Mouse (Mus musculus) olfactory bulb, adult 2 months (tissue): ENCODE measurements around the gene Mvd.

Source experiments
- CTCF ChIP-seq: fragments of 200-500 bp; IDR thresholded peaks from 2 replicates; pipeline ENCODE4 v1.5.1; 2012; ENCODE audit warnings: low read depth, mild to moderate bottlenecking, low read length, moderate library complexity; ENCODE audit not compliant: insufficient read depth
- POLR2A ChIP-seq: fragments of 200-500 bp; IDR thresholded peaks from 2 replicates; pipeline ENCODE4 v1.6.1; 2012; ENCODE audit warnings: mild to moderate bottlenecking, low read depth, low read length, moderate library complexity; ENCODE audit not compliant: insufficient read depth

DNA sequence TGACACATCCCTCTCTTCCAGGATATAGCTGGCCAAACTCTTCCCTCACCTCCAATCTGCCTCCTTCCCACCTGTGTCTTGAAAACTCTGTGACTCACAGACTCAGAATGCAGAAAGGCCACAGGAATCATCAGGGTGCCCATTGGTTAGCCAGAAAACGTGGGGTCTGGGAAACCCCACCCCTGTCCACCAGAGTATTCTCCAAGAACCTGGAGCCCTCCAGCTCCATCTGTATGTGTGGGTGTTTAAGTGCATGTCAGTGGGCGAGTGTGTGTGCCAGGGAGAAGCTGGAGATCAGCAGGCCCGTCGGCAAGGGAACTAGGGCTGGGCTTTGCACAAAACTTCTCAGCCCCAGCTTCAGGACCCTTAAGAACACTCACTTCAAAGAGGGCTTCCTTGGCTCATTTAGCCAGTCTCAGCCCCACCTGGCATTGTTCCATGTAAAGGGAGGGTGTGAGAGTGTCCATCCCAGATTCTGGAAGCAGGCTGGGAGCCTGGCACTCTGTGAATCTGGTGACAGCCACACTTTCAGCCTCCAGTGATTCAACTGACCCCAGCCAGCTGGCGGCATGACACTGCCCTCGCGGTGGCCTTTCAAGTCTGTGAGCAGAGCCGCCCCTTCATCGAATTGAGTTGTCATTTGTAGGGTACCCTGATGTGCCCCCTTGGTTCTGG is 23.2 kb downstream of the Mvd start:
- TF ChIP-seq POLR2A = no peak
- no peak for TF ChIP-seq CTCF
